Mouse (Mus musculus) activated CD4-positive, CD25-positive, alpha-beta regulatory T cell (primary cell): ENCODE results near the gene Dbil5. TPM values are rescaled to one million over a fixed set of nuclear protein-coding genes. Genes with fewer than 3 reads are reported as not detected.

Experiments
- polyA plus RNA-seq, 2 experiments: library from polyadenylated mRNA; unstranded; fragments of 100-300 nt; shearing (Covaris generic); gene quantifications; one replicate each; pipeline ENCODE4 v1.2.1; 2017

The Dbil5 gene
- polyA plus RNA-seq: not detected

DNA sequence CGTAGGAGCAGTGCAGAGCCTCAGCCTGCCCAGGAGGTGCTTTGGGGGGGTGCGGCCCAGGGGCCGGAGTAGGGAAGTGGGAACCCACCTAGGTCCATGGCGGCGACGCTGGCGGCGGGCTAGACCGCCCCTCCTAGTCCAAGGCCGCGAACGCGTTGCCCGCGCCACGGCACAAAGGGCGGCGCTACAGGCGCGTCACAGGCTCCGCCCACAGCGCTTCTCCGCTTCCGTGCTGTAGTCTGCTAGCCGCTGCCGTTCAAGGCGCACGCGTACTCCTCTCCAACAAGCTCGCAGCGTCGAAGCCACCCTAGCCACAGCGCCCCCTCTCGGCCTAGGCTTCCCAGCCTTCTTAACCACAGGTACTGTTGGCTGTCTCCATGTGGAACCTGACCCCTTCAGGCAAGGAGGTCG, at the start of gene Dbil5, which contains the start of gene Gemin4:
Dbil5 (plus strand) TSS at position 219 of the 411 bp plus-strand sequence.
Gemin4 (minus strand) TSS at position 275 of the 411 bp plus-strand sequence.

GRCm38 (mm10) chr11:76179495-76180145, 37.8 kb upstream of the Dbil5 start, which contains the start of the genes Vps53 and Fam57a:
Gene Vps53, minus strand, starts transcription at chr11:76179647.
Gene Fam57a, plus strand, starts transcription at chr11:76179671.

DNA sequence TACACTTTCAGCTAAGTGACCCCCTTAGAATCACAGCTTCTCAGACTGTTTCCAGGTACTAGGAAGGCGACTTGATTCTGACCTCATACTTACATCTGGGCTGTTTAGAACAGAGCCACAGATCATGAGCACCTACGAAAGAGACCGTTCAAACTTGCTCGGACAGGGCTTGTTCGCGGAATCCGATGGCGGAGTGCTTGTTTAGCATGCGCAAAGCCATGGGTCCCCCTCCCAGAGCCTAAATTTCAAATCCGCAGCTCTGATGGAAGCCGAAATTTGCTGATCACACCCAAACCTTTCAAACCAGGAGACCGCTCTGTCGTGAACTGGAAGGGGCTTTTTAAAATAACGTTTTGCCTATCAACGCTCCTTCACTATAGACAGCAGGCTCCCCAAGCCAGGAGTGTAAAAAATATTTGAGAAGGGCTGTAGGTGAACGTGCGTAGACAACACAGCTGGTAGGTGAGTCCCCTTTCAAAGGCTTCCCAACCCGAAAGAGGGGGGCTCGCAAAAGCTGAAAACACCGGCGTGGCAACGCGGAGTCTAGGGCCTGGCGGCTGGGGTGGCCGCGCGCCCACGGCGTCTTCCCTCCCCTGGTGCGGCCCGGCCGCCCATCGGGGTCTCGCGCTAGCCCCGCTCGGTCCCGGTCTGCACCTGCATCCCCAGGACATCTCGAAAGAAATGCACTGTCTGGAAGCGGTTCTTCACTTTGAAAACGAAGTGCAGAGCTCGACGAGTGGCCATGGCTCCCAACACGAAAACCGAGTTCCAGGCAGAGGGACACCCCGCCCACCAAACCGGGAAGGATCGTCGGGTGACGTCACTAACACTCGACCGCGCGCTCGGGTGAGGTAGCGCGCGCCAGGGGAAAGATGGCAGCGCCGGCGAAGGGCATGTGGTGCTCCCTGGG, 25.7 kb downstream of the Dbil5 start, which contains the start of the genes Mrm3 and Glod4:
Mrm3 (plus strand) TSS at position 815 of the 910 bp plus-strand sequence.
Glod4 (minus strand) TSS at position 825 of the 910 bp plus-strand sequence.

Other genes with a start within 250 kb of the Dbil5 start
- 1 to 10 TPM in 1 of 2 experiments, not detected in 1; 3.4 TPM for gene 1700016K19Rik, start 217.7 kb upstream of the Dbil5 start, polyA plus RNA-seq
- gene Rflnb, start 189.8 kb upstream of the Dbil5 start, polyA plus RNA-seq: 10 to 100 TPM; 28.5 to 77.0 TPM
- gene Vps53, start 38.0 kb upstream of the Dbil5 start, polyA plus RNA-seq: 10 to 100 TPM; 49.9 to 68.7 TPM
- gene Fam57a, start 37.9 kb upstream of the Dbil5 start, polyA plus RNA-seq: 1 to 10 TPM; 2.8 to 4.3 TPM
- gene Gemin4, start 56 bp downstream of the Dbil5 start, polyA plus RNA-seq: 10 to 100 TPM; 13.2 to 22.6 TPM
- gene Mrm3, start 26.1 kb downstream of the Dbil5 start, polyA plus RNA-seq: 10 to 100 TPM in 1 of 2 experiments, 1 to 10 TPM in 1; 7.2 to 16.3 TPM
- 10 to 100 TPM; 70.0 to 83.7 TPM for gene Glod4, start 26.1 kb downstream of the Dbil5 start, polyA plus RNA-seq
- gene Nxn, start 181.5 kb downstream of the Dbil5 start, polyA plus RNA-seq: 1 to 10 TPM; 2.4 to 3.2 TPM
- gene Timm22, start 189.3 kb downstream of the Dbil5 start, polyA plus RNA-seq: 10 to 100 TPM; 46.5 to 60.0 TPM